Mouse (Mus musculus): ENCODE measurements at regions not wholly inside any gene's neighbourhood (a gene's known extent, or its start where the extent isn't known, plus 50 kb on each side); places are given as distances from the start of the nearest gene placed in this dataset.

GRCm38 (mm10) chr8:53881551-53881950, 195.9 kb upstream of the Vegfc start:
- Histone ChIP-seq H3K27me3 (no peaks in the 10 kb centered on the region), H3K4me2 (no peak overlapping the region), H3K4me3 (no peak overlapping the region), H3K27ac (no peak overlapping the region), H3K9ac (no peak overlapping the region), H3K9me3 (no peaks in the 10 kb centered on the region), H3K4me1 (no peaks in the 10 kb centered on the region), H3K36me3 (no peaks in the 10 kb centered on the region)
- no peak for ATAC-seq (ENCODE audit: borderline replicate concordance, extremely low read depth, low FRiP score, low TSS enrichment)
- 71% methylated on average over 1 of the region's 1 CpGs for WGBS

- 63% methylated on average over 4 of the region's 4 CpGs for WGBS
- Histone ChIP-seq H3K36me3 (no peaks in the 10 kb centered on the region), H3K9me3 (no peaks in the 10 kb centered on the region), H3K27me3 (no peaks in the 10 kb centered on the region), H3K9ac (no peak overlapping the region), H3K27ac (no peak overlapping the region), H3K4me3 (no peak overlapping the region), H3K4me1 (no peaks in the 10 kb centered on the region), H3K4me2 (no peak overlapping the region)
- no peak for ATAC-seq (ENCODE audit: borderline replicate concordance, extremely low read depth, low FRiP score, low TSS enrichment)
Observed at GRCm38 (mm10) chr8:53892205-53892710, 185.1 kb upstream of the Vegfc start.

GRCm38 (mm10) chr8:53892770-53893169, 184.6 kb upstream of the Vegfc start:
- no peak overlapping the region for H3K4me2 ChIP-seq
- H3K27me3 ChIP-seq = no peaks in the 10 kb centered on the region
- no peak for ATAC-seq (ENCODE audit: borderline replicate concordance, extremely low read depth, low FRiP score, low TSS enrichment)
- H3K9me3 ChIP-seq = no peaks in the 10 kb centered on the region
- no peaks in the 10 kb centered on the region for H3K4me1 ChIP-seq
- no peak overlapping the region for H3K4me3 ChIP-seq
- no peak overlapping the region for H3K27ac ChIP-seq
- no peak overlapping the region for H3K9ac ChIP-seq
- WGBS = 30% methylated on average over 3 of the region's 3 CpGs
- H3K36me3 ChIP-seq = no peaks in the 10 kb centered on the region

- Histone ChIP-seq H3K36me3 (no peaks in the 10 kb centered on the region), H3K9me3 (no peaks in the 10 kb centered on the region), H3K4me3 (no peak overlapping the region), H3K27ac (no peak overlapping the region), H3K4me1 (no peaks in the 10 kb centered on the region), H3K27me3 (no peaks in the 10 kb centered on the region), H3K9ac (no peak overlapping the region), H3K4me2 (no peak overlapping the region)
- WGBS = 67% methylated on average over 4 of the region's 4 CpGs
- ATAC-seq (ENCODE audit: borderline replicate concordance, extremely low read depth, low FRiP score, low TSS enrichment) = no peak
Observed at GRCm38 (mm10) chr8:53922343-53922742, 155.1 kb upstream of the Vegfc start.

- Histone ChIP-seq H3K27me3 (no peaks in the 10 kb centered on the region), H3K27ac (no peak overlapping the region), H3K9ac (no peak overlapping the region), H3K4me1 (no peaks in the 10 kb centered on the region), H3K36me3 (no peaks in the 10 kb centered on the region), H3K4me3 (no peak overlapping the region), H3K9me3 (no peaks in the 10 kb centered on the region), H3K4me2 (no peak overlapping the region)
- ATAC-seq (ENCODE audit: borderline replicate concordance, extremely low read depth, low FRiP score, low TSS enrichment) = no peak
- 15% methylated on average over 5 of the region's 5 CpGs for WGBS
Observed at GRCm38 (mm10) chr8:53930685-53931084, 146.7 kb upstream of the Vegfc start.

GRCm38 (mm10) chr8:53938392-53938791, 139.0 kb upstream of the Vegfc start:
- Histone ChIP-seq H3K27me3 (no peaks in the 10 kb centered on the region), H3K9ac (no peak overlapping the region), H3K4me3 (no peak overlapping the region), H3K36me3 (no peaks in the 10 kb centered on the region), H3K4me2 (no peak overlapping the region), H3K4me1 (no peaks in the 10 kb centered on the region), H3K9me3 (no peaks in the 10 kb centered on the region), H3K27ac (no peak overlapping the region)
- no peak for ATAC-seq (ENCODE audit: borderline replicate concordance, extremely low read depth, low FRiP score, low TSS enrichment)

- Histone ChIP-seq H3K4me3 (no peak overlapping the region), H3K27me3 (no peaks in the 10 kb centered on the region), H3K4me2 (no peak overlapping the region), H3K9me3 (no peaks in the 10 kb centered on the region), H3K36me3 (no peaks in the 10 kb centered on the region), H3K4me1 (no peaks in the 10 kb centered on the region), H3K27ac (no peak overlapping the region), H3K9ac (no peak overlapping the region)
- ATAC-seq (ENCODE audit: borderline replicate concordance, extremely low read depth, low FRiP score, low TSS enrichment) = no peak
- 54% methylated on average over 1 of the region's 1 CpGs for WGBS
Observed at GRCm38 (mm10) chr8:53939519-53939918, 137.9 kb upstream of the Vegfc start.

GRCm38 (mm10) chr8:53941144-53941543, 136.3 kb upstream of the Vegfc start:
- Histone ChIP-seq H3K36me3 (no peaks in the 10 kb centered on the region), H3K27me3 (no peaks in the 10 kb centered on the region), H3K27ac (no peak overlapping the region), H3K4me2 (no peak overlapping the region), H3K9ac (no peak overlapping the region), H3K9me3 (no peaks in the 10 kb centered on the region), H3K4me1 (no peaks in the 10 kb centered on the region), H3K4me3 (no peak overlapping the region)
- WGBS = 90% methylated on average over 2 of the region's 2 CpGs
- ATAC-seq (ENCODE audit: borderline replicate concordance, extremely low read depth, low FRiP score, low TSS enrichment) = no peak

GRCm38 (mm10) chr8:53945561-53945960, 131.8 kb upstream of the Vegfc start:
- Histone ChIP-seq H3K9ac (no peak overlapping the region), H3K27ac (no peak overlapping the region), H3K4me1 (no peaks in the 10 kb centered on the region), H3K9me3 (no peaks in the 10 kb centered on the region), H3K4me3 (no peak overlapping the region), H3K27me3 (no peaks in the 10 kb centered on the region), H3K36me3 (no peaks in the 10 kb centered on the region), H3K4me2 (no peak overlapping the region)
- WGBS = 68% methylated on average over 2 of the region's 2 CpGs
- ATAC-seq (ENCODE audit: borderline replicate concordance, extremely low read depth, low FRiP score, low TSS enrichment) = no peak

- Histone ChIP-seq H3K4me1 (no peaks in the 10 kb centered on the region), H3K9me3 (no peaks in the 10 kb centered on the region), H3K36me3 (no peaks in the 10 kb centered on the region), H3K4me2 (no peak overlapping the region), H3K27me3 (no peaks in the 10 kb centered on the region), H3K27ac (no peak overlapping the region), H3K9ac (no peak overlapping the region), H3K4me3 (no peak overlapping the region)
- ATAC-seq (ENCODE audit: borderline replicate concordance, extremely low read depth, low FRiP score, low TSS enrichment) = no peak
Observed at GRCm38 (mm10) chr8:53947384-53947783, 130.0 kb upstream of the Vegfc start.

GRCm38 (mm10) chr8:53954476-53955158, 122.8 kb upstream of the Vegfc start:
- no peak overlapping the region for H3K4me2 ChIP-seq
- no peaks in the 10 kb centered on the region for H3K9me3 ChIP-seq
- H3K4me3 ChIP-seq = no peak overlapping the region
- no peaks in the 10 kb centered on the region for H3K4me1 ChIP-seq
- 33% methylated on average over 4 of the region's 4 CpGs for WGBS
- peak; percentile 65; the same call in 1 of the 2 replicates for ATAC-seq (ENCODE audit: borderline replicate concordance, extremely low read depth, low FRiP score, low TSS enrichment)
- peak overlapping the region; percentile 58 for H3K27ac ChIP-seq
- H3K9ac ChIP-seq = no peak overlapping the region
- no peaks in the 10 kb centered on the region for H3K36me3 ChIP-seq
- no peaks in the 10 kb centered on the region for H3K27me3 ChIP-seq

GRCm38 (mm10) chr8:53956148-53956547, 121.3 kb upstream of the Vegfc start:
- ATAC-seq (ENCODE audit: borderline replicate concordance, extremely low read depth, low FRiP score, low TSS enrichment) = no peak
- H3K4me3 ChIP-seq = no peak overlapping the region
- H3K27me3 ChIP-seq = no peaks in the 10 kb centered on the region
- H3K4me2 ChIP-seq = no peak overlapping the region
- H3K4me1 ChIP-seq = no peaks in the 10 kb centered on the region
- H3K27ac ChIP-seq = no peak overlapping the region
- no peaks in the 10 kb centered on the region for H3K36me3 ChIP-seq
- 64% methylated on average over 2 of the region's 2 CpGs for WGBS
- H3K9me3 ChIP-seq = no peaks in the 10 kb centered on the region
- H3K9ac ChIP-seq = no peak overlapping the region

- Histone ChIP-seq H3K27me3 (no peaks in the 10 kb centered on the region), H3K27ac (no peak overlapping the region), H3K36me3 (no peaks in the 10 kb centered on the region), H3K9ac (no peak overlapping the region), H3K9me3 (no peaks in the 10 kb centered on the region), H3K4me1 (no peaks in the 10 kb centered on the region), H3K4me3 (no peak overlapping the region), H3K4me2 (no peak overlapping the region)
- ATAC-seq (ENCODE audit: borderline replicate concordance, extremely low read depth, low FRiP score, low TSS enrichment) = no peak
- 74% methylated on average over 1 of the region's 1 CpGs for WGBS
Observed at GRCm38 (mm10) chr8:53958548-53958947, 118.9 kb upstream of the Vegfc start.

All from lung, embryonic 15.5 days (tissue).